8 mouse cellular contexts compared by ENCODE assay signal in genomic region chr2:39226019-39226640, GRCm38 (mm10). TPM values are rescaled to one million over a fixed set of nuclear protein-coding genes. Genes with fewer than 3 reads are reported as not detected.
DNase-seq lines count a peak whose midpoint lies in the region; ATAC-seq and TF ChIP-seq lines count a peak whose summit lies in the region.

Gene Ppp6c, minus strand, starts transcription at chr2:39226451.

- peak within 1 kb of the TSS; percentile 98 for H3K27ac ChIP-seq in bone marrow, adult 2 months (ENCODE audit: control insufficient read depth, insufficient read depth, low read depth, low read length, poor library complexity)
- H3K27ac ChIP-seq in embryonic facial prominence, embryonic 15.5 days (replicated peaks), result peak within 1 kb of the TSS; percentile 96
- H3K27ac ChIP-seq in limb, embryonic 14.5 days (replicated peaks; ENCODE audit: low read depth, low read length), result peak within 1 kb of the TSS; percentile 88
- H3K27ac ChIP-seq in midbrain, postnatal 0 days (ENCODE audit: low read depth, low read length), result peak within 1 kb of the TSS; percentile 93

- TF ChIP-seq CTCF in bone marrow, adult 2 months (IDR thresholded peaks at IDR 0.05; ENCODE audit: control insufficient read depth, insufficient read depth, low read length), result no peak
- no peak for TF ChIP-seq CTCF in midbrain, postnatal 0 days (IDR thresholded peaks at IDR 0.05)

- H3K4me1 ChIP-seq in bone marrow, adult 2 months (ENCODE audit: control insufficient read depth, insufficient read depth, low read length), result peaks cover 1% of the 10 kb centered on the region
- H3K4me1 ChIP-seq in embryonic facial prominence, embryonic 15.5 days, result peaks cover 10% of the 10 kb centered on the region
- H3K4me1 ChIP-seq in limb, embryonic 14.5 days (ENCODE audit: control insufficient read depth, insufficient read depth, low read length), result peaks cover 10% of the 10 kb centered on the region
- H3K4me1 ChIP-seq in midbrain, postnatal 0 days (ENCODE audit: insufficient read depth, low read length), result peaks cover 6% of the 10 kb centered on the region

- H3K9me3 ChIP-seq in embryonic facial prominence, embryonic 15.5 days (replicated peaks), result no peaks in the 10 kb centered on the region
- H3K9me3 ChIP-seq in limb, embryonic 14.5 days (ENCODE audit: control insufficient read depth, low read length), result no peaks in the 10 kb centered on the region
- no peaks in the 10 kb centered on the region for H3K9me3 ChIP-seq in midbrain, postnatal 0 days (ENCODE audit: low read length)

- TF ChIP-seq POLR2A in bone marrow, adult 2 months (IDR thresholded peaks at IDR 0.05; ENCODE audit: borderline replicate concordance, control insufficient read depth, low read depth, low read length), result peak; percentile 93; the same call in 1 of the 2 replicates
- TF ChIP-seq POLR2A in limb, embryonic 14.5 days (IDR thresholded peaks at IDR 0.05; ENCODE audit: borderline replicate concordance, extremely low read depth, insufficient read depth, insufficient read length), result peak; percentile 87

- ATAC-seq in embryonic facial prominence, embryonic 15.5 days (ENCODE audit: insufficient number of reproducible peaks, low FRiP score, low TSS enrichment, low read depth), result peak; percentile 98
- ATAC-seq in limb, embryonic 14.5 days (ENCODE audit: low FRiP score, low read depth), result peak; percentile 98
- peak; percentile 98 for ATAC-seq in midbrain, postnatal 0 days (ENCODE audit: low FRiP score)

- no peaks in the 10 kb centered on the region for H3K27me3 ChIP-seq in embryonic facial prominence, embryonic 15.5 days
- no peaks in the 10 kb centered on the region for H3K27me3 ChIP-seq in limb, embryonic 14.5 days (ENCODE audit: control insufficient read depth, insufficient read depth, low read length)
- H3K27me3 ChIP-seq in midbrain, postnatal 0 days (ENCODE audit: insufficient read depth, low read length), result no peaks in the 10 kb centered on the region

- H3K4me3 ChIP-seq in bone marrow, adult 2 months (replicated peaks; ENCODE audit: control insufficient read depth, low read depth, low read length), result peak within 1 kb of the TSS; percentile 90
- H3K4me3 ChIP-seq in embryonic facial prominence, embryonic 15.5 days (replicated peaks), result peak within 1 kb of the TSS; percentile 89
- peak within 1 kb of the TSS; percentile 66 for H3K4me3 ChIP-seq in limb, embryonic 14.5 days (replicated peaks; ENCODE audit: low read length)
- peak within 1 kb of the TSS; percentile 78 for H3K4me3 ChIP-seq in midbrain, postnatal 0 days (ENCODE audit: low read depth, low read length)

- DNase-seq in 416B (ENCODE audit: low read depth), result peak; percentile 99
- peak; percentile 98 for DNase-seq in heart, adult 8-10 months (ENCODE audit: low spot score)
- peak; percentile 98 for DNase-seq in kidney, adult 9 months
- peak; percentile 97 for DNase-seq in limb, embryonic 14.5 days (ENCODE audit: low spot score)
- DNase-seq in midbrain, postnatal 0 days (ENCODE audit: low spot score), result peak; percentile 99
- peak; percentile 76 to 85 for DNase-seq in spleen, postnatal 14 days (ENCODE audit: low spot score in 2 of 2)

- WGBS in bone marrow, adult 2 months, result under 1% methylated on average over 56 of the region's 56 CpGs
- under 1% methylated on average over 50 of the region's 56 CpGs for WGBS in embryonic facial prominence, embryonic 15.5 days
- under 1% methylated on average over 50 of the region's 56 CpGs for WGBS in limb, embryonic 14.5 days
- WGBS in midbrain, postnatal 0 days, result under 1% methylated on average over 48 of the region's 56 CpGs

- peak within 1 kb of the TSS; percentile 53 for H3K4me2 ChIP-seq in embryonic facial prominence, embryonic 15.5 days (replicated peaks)
- peak within 1 kb of the TSS; percentile 60 for H3K4me2 ChIP-seq in limb, embryonic 14.5 days (replicated peaks; ENCODE audit: low read depth, low read length, severe bottlenecking)
- H3K4me2 ChIP-seq in midbrain, postnatal 0 days (ENCODE audit: low read depth, low read length, poor library complexity, severe bottlenecking), result peak within 1 kb of the TSS; percentile 58

- H3K9ac ChIP-seq in embryonic facial prominence, embryonic 15.5 days, result peak within 1 kb of the TSS; percentile 86
- H3K9ac ChIP-seq in limb, embryonic 14.5 days (ENCODE audit: low read depth, low read length, severe bottlenecking), result peak within 1 kb of the TSS; percentile 85
- peak within 1 kb of the TSS; percentile 88 for H3K9ac ChIP-seq in midbrain, postnatal 0 days (replicated peaks; ENCODE audit: low read length, poor library complexity, severe bottlenecking)

- no peaks in the 10 kb centered on the region for H3K36me3 ChIP-seq in embryonic facial prominence, embryonic 15.5 days
- H3K36me3 ChIP-seq in limb, embryonic 14.5 days (ENCODE audit: control insufficient read depth, insufficient read depth, low read length), result no peaks in the 10 kb centered on the region
- H3K36me3 ChIP-seq in midbrain, postnatal 0 days (ENCODE audit: insufficient read depth, low read length), result no peaks in the 10 kb centered on the region

RNA-seq across cellular contexts. Expression of gene Ppp6c, which starts in this region (rescaled TPM):
- polyA plus RNA-seq in bone marrow, adult 2 months (2011; ENCODE audit: insufficient read depth, insufficient read length, low replicate concordance, missing spikeins), result 40.6 and 51.6 TPM in 2 replicates
- polyA plus RNA-seq in embryonic facial prominence, embryonic 15.5 days (2015; fragmentation: Nextera tagmentation; extraction: Ambion mirVana), result 71.3 and 71.6 TPM in 2 replicates
- total RNA-seq in heart, adult 8-10 months (2022), result 10 to 100 TPM; 51.1 to 59.4 (median 53.5) TPM
- 50.3 and 50.4 TPM in 2 replicates for polyA plus RNA-seq in limb, embryonic 14.5 days (2012; rRNA removed)
- 74.4 and 80.4 TPM in 2 replicates for polyA plus RNA-seq in limb, embryonic 14.5 days (2014; fragmentation: Nextera tagmentation; extraction: Ambion mirVana)
- total RNA-seq in midbrain, postnatal 0 days (2014; rRNA removed), result 51.4 and 51.9 TPM in 2 replicates
- polyA plus RNA-seq in midbrain, postnatal 0 days (2015; fragmentation: Nextera tagmentation; extraction: Ambion mirVana), result 46.0 and 48.4 TPM in 2 replicates

Comparison
In these comparisons a context has a peak if more than half of its experiments do, and no peak if none do; other contexts are left out.
1. Peak in every context shown above with its lines: DNase-seq, ATAC-seq, H3K4me3 ChIP-seq and H3K27ac ChIP-seq.